ENCODE assay signal across 8 mouse cellular contexts in genomic region chrX:140664479-140665241, GRCm38 (mm10). TPM values are rescaled to one million over a fixed set of nuclear protein-coding genes. Genes with fewer than 3 reads are reported as not detected.
DNase-seq lines count a peak whose midpoint lies in the region; ATAC-seq and TF ChIP-seq lines count a peak whose summit lies in the region.

Gene Mid2 (plus strand): TSS chrX:140664599.

- intact Hi-C loops in heart, postnatal 25 days (cut with DNase I) = no loop called here

- no peak for TF ChIP-seq CTCF in olfactory bulb, adult 2 months (IDR thresholded peaks at IDR 0.05; ENCODE audit: insufficient read depth, low read depth, low read length)

- peaks cover 2% of the 10 kb centered on the region; the same call in 1 of the 2 replicates for H3K27me3 ChIP-seq in forebrain, embryonic 16.5 days (replicated peaks; ENCODE audit: control insufficient read depth, insufficient read depth, low read length)
- H3K27me3 ChIP-seq in liver, embryonic 16.5 days (ENCODE audit: control insufficient read depth, insufficient read depth, low read depth, low read length) = peaks cover 38% of the 10 kb centered on the region

- no peaks in the 10 kb centered on the region for H3K9me3 ChIP-seq in forebrain, embryonic 16.5 days (ENCODE audit: control insufficient read depth, low read length)
- H3K9me3 ChIP-seq in liver, embryonic 16.5 days (replicated peaks; ENCODE audit: control insufficient read depth, low read length) = no peaks in the 10 kb centered on the region

- peak within 1 kb of the TSS; percentile 59 for H3K4me3 ChIP-seq in forebrain, embryonic 16.5 days (replicated peaks; ENCODE audit: low read length)
- peak within 1 kb of the TSS; percentile 52 for H3K4me3 ChIP-seq in liver, embryonic 16.5 days (ENCODE audit: low read depth, low read length)
- H3K4me3 ChIP-seq in olfactory bulb, adult 2 months (ENCODE audit: insufficient read depth, low read depth, low read length) = peak within 1 kb of the TSS; percentile 95

- DNase-seq in MN1 (ENCODE audit: low spot score) = peak; percentile 42
- DNase-seq in cerebellum, adult 11 months = peak; percentile 27
- DNase-seq in heart, postnatal 25 days (ENCODE audit: low spot score) = peak; percentile 14
- DNase-seq in kidney, postnatal 36 days = peak; percentile 34 to 57
- no peak for DNase-seq in c-Kit-positive CD71-positive TER-119-positive erythroid progenitor cells, embryonic 14.5 days (ENCODE audit: low spot score)

- peak within 1 kb of the TSS; percentile 65 for H3K9ac ChIP-seq in forebrain, embryonic 16.5 days (replicated peaks; ENCODE audit: low read depth, low read length)
- no peak within 1 kb of the TSS for H3K9ac ChIP-seq in liver, embryonic 16.5 days (ENCODE audit: low read depth, low read length)

- TF ChIP-seq POLR2A in olfactory bulb, adult 2 months (IDR thresholded peaks at IDR 0.05; ENCODE audit: insufficient read depth, low read depth, low read length) = no peak

- H3K4me2 ChIP-seq in forebrain, embryonic 16.5 days (ENCODE audit: low read length) = peak within 1 kb of the TSS; percentile 71
- peak within 1 kb of the TSS; percentile 56 for H3K4me2 ChIP-seq in liver, embryonic 16.5 days (ENCODE audit: low read depth, low read length)

- 30% methylated on average over 20 of the region's 68 CpGs for WGBS in forebrain, embryonic 16.5 days
- 21% methylated on average over 36 of the region's 68 CpGs for WGBS in liver, embryonic 16.5 days (ENCODE audit: insufficient replicate concordance)
- 21% methylated on average over 64 of the region's 68 CpGs for WGBS in olfactory bulb, adult 2 months

- no peaks in the 10 kb centered on the region; the same call in 1 of the 2 replicates for H3K4me1 ChIP-seq in forebrain, embryonic 16.5 days (replicated peaks; ENCODE audit: control insufficient read depth, insufficient read depth, low read length)
- no peaks in the 10 kb centered on the region for H3K4me1 ChIP-seq in liver, embryonic 16.5 days (ENCODE audit: control insufficient read depth, low read depth, low read length)
- H3K4me1 ChIP-seq in olfactory bulb, adult 2 months (ENCODE audit: control insufficient read depth, insufficient read depth, low read length) = no peaks in the 10 kb centered on the region

- H3K36me3 ChIP-seq in forebrain, embryonic 16.5 days (ENCODE audit: control insufficient read depth, insufficient read depth) = no peaks in the 10 kb centered on the region
- no peaks in the 10 kb centered on the region for H3K36me3 ChIP-seq in liver, embryonic 16.5 days (ENCODE audit: control insufficient read depth, insufficient read depth)

- peak within 1 kb of the TSS; percentile 23 for H3K27ac ChIP-seq in forebrain, embryonic 16.5 days (ENCODE audit: low read length)
- no peak within 1 kb of the TSS for H3K27ac ChIP-seq in liver, embryonic 16.5 days (ENCODE audit: low read length)
- H3K27ac ChIP-seq in olfactory bulb, adult 2 months (ENCODE audit: insufficient read depth, low read depth, low read length) = peak within 1 kb of the TSS; percentile 80

- ATAC-seq in forebrain, embryonic 16.5 days = peak; percentile 77
- ATAC-seq in liver, embryonic 16.5 days (ENCODE audit: low read depth) = peak; percentile 7; the same call in 1 of the 2 replicates

RNA-seq across cellular contexts. Expression of gene Mid2, which starts in this region (rescaled TPM):
- 3.8 and 4.5 TPM in 2 replicates for polyA plus RNA-seq in forebrain, embryonic 16.5 days (2015; fragmentation: Nextera tagmentation; extraction: Ambion mirVana)
- total RNA-seq in heart, postnatal 25 days (2021) = 10 to 100 TPM; 14.7 to 17.8 TPM
- 0.22 and 0.40 TPM in 2 replicates for polyA plus RNA-seq in liver, embryonic 16.5 days (2015; fragmentation: Nextera tagmentation; extraction: Ambion mirVana)
- polyA plus RNA-seq in olfactory bulb, adult 2 months (2012; ENCODE audit: insufficient read depth, insufficient read length, low replicate concordance, missing spikeins) = not detected in 2 replicates

Comparison
In these comparisons a context has a peak if more than half of its experiments do, and no peak if none do; other contexts are left out.
1. Peak in ATAC-seq, H3K4me3 ChIP-seq and H3K4me2 ChIP-seq in liver, embryonic 16.5 days; RNA of the gene not detected or under 1 TPM.